Mouse (Mus musculus) sigmoid colon, adult 10 weeks (tissue): ENCODE data around the gene 1110051M20Rik. TPM values are rescaled to one million over a fixed set of nuclear protein-coding genes. Genes with fewer than 3 reads are reported as not detected.

ENCODE experiments used
- polyA plus RNA-seq: library from polyadenylated mRNA; stranded (reverse); fragments of 350-450 nt; fragmentation: Illumina TruSeq; extraction: RNeasy Lipid Tissue Mini Kit (QIAGEN cat#74804); gene quantifications from one replicate; pipeline ENCODE4 v1.2.3, GENCODE M21; 2014; ENCODE audit warnings: low read depth, low replicate concordance

1110051M20Rik gene
- polyA plus RNA-seq, result 5.9 TPM

GRCm38 (mm10) chr2:91444286-91444892 is at the start of gene 1110051M20Rik:
TSS of gene 1110051M20Rik (minus strand) at chr2:91444704.

GRCm38 (mm10) chr2:91457259-91457655 is 12.8 kb upstream of the 1110051M20Rik start, which contains the start of gene Lrp4:
TSS of gene Lrp4 (plus strand) at chr2:91457511.

GRCm38 (mm10) chr2:91264711-91265681 is 179.5 kb downstream of the 1110051M20Rik start, which contains the start of gene Arfgap2:
TSS of gene Arfgap2 (plus strand) at chr2:91264974.

GRCm38 (mm10) chr2:91255661-91256150 is 188.8 kb downstream of the 1110051M20Rik start, which contains the start of gene Pacsin3:
TSS of gene Pacsin3 (plus strand) at chr2:91255954.

GRCm38 (mm10) chr2:91236601-91237510 is 207.6 kb downstream of the 1110051M20Rik start, which contains the start of gene Ddb2:
TSS of gene Ddb2 (minus strand) at chr2:91236982.

Other genes with a start within 250 kb of the 1110051M20Rik start
- 0.44 TPM for gene Nr1h3, start 241.9 kb downstream of the 1110051M20Rik start, polyA plus RNA-seq
- gene Acp2, start 241.8 kb downstream of the 1110051M20Rik start, polyA plus RNA-seq, result 35.7 TPM
- gene Ddb2, start 207.7 kb downstream of the 1110051M20Rik start, polyA plus RNA-seq, result 31.4 TPM
- gene Pacsin3, start 188.8 kb downstream of the 1110051M20Rik start, polyA plus RNA-seq, result 0.95 TPM
- gene Arfgap2, start 179.7 kb downstream of the 1110051M20Rik start, polyA plus RNA-seq, result 14.1 TPM
- 5.1 TPM for gene Lrp4, start 12.8 kb upstream of the 1110051M20Rik start, polyA plus RNA-seq
- gene Ckap5, start 82.1 kb upstream of the 1110051M20Rik start, polyA plus RNA-seq, result 72.7 TPM
- not detected for gene F2, start 191.7 kb upstream of the 1110051M20Rik start, polyA plus RNA-seq
- 1.9 TPM for gene Zfp408, start 205.1 kb upstream of the 1110051M20Rik start, polyA plus RNA-seq
- 31.3 TPM for gene Arhgap1, start 205.2 kb upstream of the 1110051M20Rik start, polyA plus RNA-seq